Mouse (Mus musculus) T-cell, adult 66 days (primary cell): ENCODE data around the gene Mreg. TPM values are rescaled to one million over a fixed set of nuclear protein-coding genes. Genes with fewer than 3 reads are reported as not detected.

ENCODE experiments used
- total RNA-seq, 2 experiments: library from RNA; stranded (reverse); gene quantifications; 3 replicates in 1 of 2; 4 replicates in 1 of 2; pipeline ENCODE4 v1.2.4; 2023

Gene Mreg
- total RNA-seq, result not detected

DNA sequence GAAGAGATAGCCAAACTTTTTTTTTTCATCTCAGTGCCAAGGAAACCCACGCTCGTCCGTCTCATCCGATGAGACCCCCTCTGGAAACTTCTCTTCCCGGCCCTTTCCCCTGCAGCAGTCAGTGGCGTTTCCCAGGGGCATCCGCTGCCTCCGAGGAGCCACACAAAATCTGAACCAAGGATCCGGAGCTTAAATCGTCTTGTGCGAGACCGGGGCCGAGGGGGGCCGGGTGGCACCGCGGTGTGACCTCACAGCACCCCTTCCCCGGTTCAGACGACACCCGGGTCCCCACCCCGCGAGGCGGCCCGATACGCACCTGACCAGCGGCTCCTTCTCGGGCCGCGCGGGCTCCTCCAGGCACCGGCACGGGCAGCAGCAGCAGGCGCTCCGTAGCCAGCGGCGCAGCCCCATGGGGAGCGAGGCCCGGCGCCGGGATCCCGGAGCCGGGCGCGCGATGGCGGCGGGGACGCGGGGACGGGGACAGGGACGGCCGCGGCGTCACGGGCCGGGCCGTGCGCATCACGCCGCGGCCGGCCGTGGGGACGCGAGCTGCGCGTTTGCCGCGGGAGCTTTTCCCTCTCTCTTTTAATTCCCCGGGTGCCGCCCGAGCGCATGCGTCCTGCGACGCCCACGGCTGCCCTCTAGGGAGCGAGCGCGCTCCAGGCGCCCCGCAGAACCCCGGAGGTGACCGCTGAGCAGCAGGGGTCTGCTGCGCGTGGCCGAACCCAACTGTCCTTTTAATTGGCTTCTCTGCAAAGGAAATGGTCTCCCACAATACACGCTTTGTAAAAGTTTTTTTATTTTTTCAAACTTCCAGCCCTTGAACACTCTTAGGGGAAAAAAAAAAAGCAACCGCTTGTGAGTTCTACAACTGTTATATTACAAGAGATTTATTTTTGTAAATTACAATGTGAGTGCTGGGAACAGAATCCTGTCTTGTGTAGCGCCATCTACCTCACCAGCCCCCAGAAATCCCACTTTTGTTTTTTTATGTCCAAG lies at the start of gene Mreg:
Gene Mreg, minus strand, starts transcription at position 607 of the 999 bp plus-strand sequence.

Other genes with a start within 250 kb of the Mreg start
- gene Pecr, start 72.0 kb upstream of the Mreg start, total RNA-seq, result 1 to 10 TPM; 2.7 to 4.2 TPM
- not detected for gene Tmem169, start 72.1 kb upstream of the Mreg start, total RNA-seq
- gene Xrcc5, start 95.1 kb upstream of the Mreg start, total RNA-seq, result 10 to 100 TPM; 23.7 to 26.0 TPM